Mouse (Mus musculus): ENCODE data around the gene Wbp2.

DNA sequence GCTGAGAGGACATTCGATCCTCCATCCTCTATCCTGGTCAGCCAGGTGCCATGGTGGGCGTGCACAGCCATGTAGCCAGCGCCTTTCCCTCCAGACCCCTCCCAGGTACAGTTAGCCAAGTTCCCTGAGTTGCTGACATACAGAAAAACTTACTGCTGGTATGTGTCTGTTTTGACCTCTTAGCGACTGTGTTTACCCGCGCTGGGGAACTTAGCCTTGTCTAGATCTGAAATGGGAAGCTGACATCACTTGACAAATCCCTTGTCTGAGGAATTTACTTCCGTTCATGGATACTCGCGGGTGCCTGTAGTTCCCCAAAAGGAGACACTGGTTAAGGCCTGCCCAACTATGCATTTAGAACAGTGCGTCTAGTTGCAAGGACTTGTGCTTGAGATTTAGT, 23.7 kb upstream of the Wbp2 start:
- TF ChIP-seq CTCF (IDR thresholded peaks at IDR 0.05; ENCODE audit: control insufficient read depth, insufficient read depth, insufficient replicate concordance, low read depth, low read length) (no peak), POLR2A (IDR thresholded peaks at IDR 0.05; ENCODE audit: control insufficient read depth, low read depth, low read length) (no peak)

All from testis, adult 2 months (tissue).